Mouse (Mus musculus): ENCODE measurements around the gene Olfr193. TPM values are rescaled to one million over a fixed set of nuclear protein-coding genes. Genes with fewer than 3 reads are reported as not detected.
"Not testable (repeated sequence)": the region's sequence is repeated elsewhere in the genome, so short reads cannot be mapped to it uniquely, and the experiment has no call there.

Olfr193 gene
- polyA plus RNA-seq, 1 experiment from 2014 or later = not detected

GRCm38 (mm10) chr16:59062411-59062810 lies 49.3 kb downstream of the Olfr193 start:
- H3K9ac ChIP-seq (replicated peaks); ATAC-seq; H3K27ac ChIP-seq; H3K4me1 ChIP-seq (replicated peaks); H3K4me3 ChIP-seq (replicated peaks); H3K27me3 ChIP-seq; H3K9me3 ChIP-seq; H3K4me2 ChIP-seq (replicated peaks); H3K36me3 ChIP-seq: not testable (repeated sequence)
- 82% methylated on average over 3 of the region's 3 CpGs for WGBS

Other genes with a start within 250 kb of the Olfr193 start
- not detected in 2 replicates for gene Olfr177, start 237.1 kb downstream of the Olfr193 start, polyA plus RNA-seq (2015; fragmentation: Nextera tagmentation; extraction: Ambion mirVana)
- not detected in 2 replicates for gene Olfr178, start 219.8 kb downstream of the Olfr193 start, polyA plus RNA-seq (2015; fragmentation: Nextera tagmentation; extraction: Ambion mirVana)
- gene Olfr181, start 183.1 kb downstream of the Olfr193 start, polyA plus RNA-seq (2015; fragmentation: Nextera tagmentation; extraction: Ambion mirVana) = not detected in 2 replicates
- gene Olfr180, start 182.5 kb downstream of the Olfr193 start, polyA plus RNA-seq (2015; fragmentation: Nextera tagmentation; extraction: Ambion mirVana) = not detected in 2 replicates
- gene Olfr183, start 116.5 kb downstream of the Olfr193 start, polyA plus RNA-seq (2015; fragmentation: Nextera tagmentation; extraction: Ambion mirVana) = not detected in 2 replicates
- not detected in 2 replicates for gene Olfr186, start 81.6 kb downstream of the Olfr193 start, polyA plus RNA-seq (2015; fragmentation: Nextera tagmentation; extraction: Ambion mirVana)
- gene Olfr187, start 72.1 kb downstream of the Olfr193 start, polyA plus RNA-seq (2015; fragmentation: Nextera tagmentation; extraction: Ambion mirVana) = not detected in 2 replicates
- gene Olfr190, start 33.9 kb downstream of the Olfr193 start, polyA plus RNA-seq (2015; fragmentation: Nextera tagmentation; extraction: Ambion mirVana) = not detected in 2 replicates
- gene Olfr191, start 22.1 kb downstream of the Olfr193 start, polyA plus RNA-seq (2015; fragmentation: Nextera tagmentation; extraction: Ambion mirVana) = not detected in 2 replicates
- gene Olfr194, start 9.2 kb upstream of the Olfr193 start, polyA plus RNA-seq (2015; fragmentation: Nextera tagmentation; extraction: Ambion mirVana) = not detected in 2 replicates
- not detected in 2 replicates for gene Olfr195, start 35.2 kb upstream of the Olfr193 start, polyA plus RNA-seq (2015; fragmentation: Nextera tagmentation; extraction: Ambion mirVana)
- not detected in 2 replicates for gene Olfr196, start 58.6 kb upstream of the Olfr193 start, polyA plus RNA-seq (2015; fragmentation: Nextera tagmentation; extraction: Ambion mirVana)
- gene Olfr198, start 91.7 kb upstream of the Olfr193 start, polyA plus RNA-seq (2015; fragmentation: Nextera tagmentation; extraction: Ambion mirVana) = not detected in 2 replicates
- not detected in 2 replicates for gene Olfr199, start 107.9 kb upstream of the Olfr193 start, polyA plus RNA-seq (2015; fragmentation: Nextera tagmentation; extraction: Ambion mirVana)
- gene Olfr201, start 160.8 kb upstream of the Olfr193 start, polyA plus RNA-seq (2015; fragmentation: Nextera tagmentation; extraction: Ambion mirVana) = not detected in 2 replicates
- not detected in 2 replicates for gene Olfr202, start 174.9 kb upstream of the Olfr193 start, polyA plus RNA-seq (2015; fragmentation: Nextera tagmentation; extraction: Ambion mirVana)
- gene Olfr203, start 187.0 kb upstream of the Olfr193 start, polyA plus RNA-seq (2015; fragmentation: Nextera tagmentation; extraction: Ambion mirVana) = not detected in 2 replicates
- not detected in 2 replicates for gene Olfr204, start 206.4 kb upstream of the Olfr193 start, polyA plus RNA-seq (2015; fragmentation: Nextera tagmentation; extraction: Ambion mirVana)
- gene Olfr205, start 219.3 kb upstream of the Olfr193 start, polyA plus RNA-seq (2015; fragmentation: Nextera tagmentation; extraction: Ambion mirVana) = not detected in 2 replicates
- not detected in 2 replicates for gene Olfr206, start 237.4 kb upstream of the Olfr193 start, polyA plus RNA-seq (2015; fragmentation: Nextera tagmentation; extraction: Ambion mirVana)

Measured in midbrain, embryonic 13.5 days (tissue).